Mouse (Mus musculus): ENCODE data around the gene Klhl40. TPM values are rescaled to one million over a fixed set of nuclear protein-coding genes. Genes with fewer than 3 reads are reported as not detected.

The Klhl40 gene
- polyA plus RNA-seq, 1 experiment from 2014 or later: 1.9 TPM

DNA sequence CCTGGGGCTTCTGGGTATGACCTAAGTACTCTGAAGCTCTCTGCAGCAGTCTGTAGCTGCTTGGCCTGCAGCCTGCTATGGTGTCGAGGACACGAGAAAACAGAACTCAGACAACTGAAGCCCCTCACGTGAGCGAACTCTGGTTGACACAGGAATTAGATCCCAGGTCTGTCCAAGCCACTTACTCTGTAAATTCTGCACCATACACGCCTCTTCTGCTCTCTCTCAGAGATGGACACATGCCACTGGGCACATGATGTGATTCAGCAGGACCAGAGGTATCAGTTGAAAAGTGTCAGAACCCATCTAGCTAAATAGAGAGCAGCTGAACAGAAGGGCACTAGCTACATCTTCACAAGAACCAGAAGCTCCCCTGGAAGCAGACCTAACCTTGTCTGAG, 5.0 kb upstream of the Klhl40 start:
- Histone ChIP-seq H3K4me3 (ENCODE audit: low read length) (no peak overlapping the region), H3K4me1 (ENCODE audit: control insufficient read depth, insufficient read depth, low read depth, low read length) (no peaks in the 10 kb centered on the region), H3K9me3 (ENCODE audit: control insufficient read depth, low read length) (no peaks in the 10 kb centered on the region), H3K27me3 (replicated peaks; ENCODE audit: control insufficient read depth, insufficient read depth, low read length) (peaks cover 4% of the 10 kb centered on the region; the same call in 1 of the 2 replicates), H3K27ac (ENCODE audit: low read depth, low read length) (no peak overlapping the region), H3K9ac (ENCODE audit: low read depth, low read length) (no peak overlapping the region), H3K4me2 (ENCODE audit: low read length) (no peak overlapping the region), H3K36me3 (ENCODE audit: control insufficient read depth, insufficient read depth, low read length) (peaks cover 12% of the 10 kb centered on the region)
- ATAC-seq: no peak
- 74% methylated on average over 5 of the region's 5 CpGs for WGBS

GRCm38 (mm10) chr9:121775951-121776350, 1.5 kb upstream of the Klhl40 start:
- Histone ChIP-seq H3K4me1 (ENCODE audit: control insufficient read depth, insufficient read depth, low read depth, low read length) (peaks cover 5% of the 10 kb centered on the region), H3K27me3 (replicated peaks; ENCODE audit: control insufficient read depth, insufficient read depth, low read length) (peaks cover 9% of the 10 kb centered on the region), H3K9ac (ENCODE audit: low read depth, low read length) (no peak overlapping the region), H3K27ac (ENCODE audit: low read depth, low read length) (no peak overlapping the region), H3K4me2 (ENCODE audit: low read length) (no peak overlapping the region), H3K4me3 (ENCODE audit: low read length) (no peak overlapping the region), H3K9me3 (ENCODE audit: control insufficient read depth, low read length) (no peaks in the 10 kb centered on the region), H3K36me3 (ENCODE audit: control insufficient read depth, insufficient read depth, low read length) (no peaks in the 10 kb centered on the region)
- 81% methylated on average over 10 of the region's 10 CpGs for WGBS
- no peak for ATAC-seq

DNA sequence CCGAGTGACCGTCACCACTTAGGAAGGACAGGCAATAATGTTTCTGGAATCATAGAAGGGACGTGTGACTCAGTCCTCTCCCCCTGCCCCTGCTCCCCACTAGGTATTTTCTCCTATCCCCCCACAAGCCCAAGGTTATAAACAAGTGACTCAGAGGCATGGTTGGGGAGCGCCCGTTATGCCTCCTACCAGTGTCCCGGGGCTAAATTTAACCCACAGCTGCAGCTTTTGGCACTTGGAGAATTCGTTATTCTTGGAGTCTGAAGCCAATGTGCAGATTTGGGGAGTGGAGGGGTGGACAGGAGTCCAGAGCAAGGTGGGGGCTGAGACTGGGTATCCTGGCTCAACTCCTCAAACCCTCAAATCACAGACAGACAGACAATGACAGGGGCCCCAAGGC, 896 bp upstream of the Klhl40 start:
- no peaks in the 10 kb centered on the region for H3K36me3 ChIP-seq (ENCODE audit: control insufficient read depth, insufficient read depth, low read length)
- H3K4me3 ChIP-seq (ENCODE audit: low read length): no peak overlapping the region
- no peak overlapping the region for H3K4me2 ChIP-seq (ENCODE audit: low read length)
- H3K27ac ChIP-seq (ENCODE audit: low read depth, low read length): no peak overlapping the region
- no peak for ATAC-seq
- WGBS: 88% methylated on average over 7 of the region's 7 CpGs
- H3K9ac ChIP-seq (ENCODE audit: low read depth, low read length): no peak overlapping the region
- peaks cover 5% of the 10 kb centered on the region for H3K4me1 ChIP-seq (ENCODE audit: control insufficient read depth, insufficient read depth, low read depth, low read length)
- no peaks in the 10 kb centered on the region for H3K9me3 ChIP-seq (ENCODE audit: control insufficient read depth, low read length)
- H3K27me3 ChIP-seq (replicated peaks; ENCODE audit: control insufficient read depth, insufficient read depth, low read length): peaks cover 9% of the 10 kb centered on the region

DNA sequence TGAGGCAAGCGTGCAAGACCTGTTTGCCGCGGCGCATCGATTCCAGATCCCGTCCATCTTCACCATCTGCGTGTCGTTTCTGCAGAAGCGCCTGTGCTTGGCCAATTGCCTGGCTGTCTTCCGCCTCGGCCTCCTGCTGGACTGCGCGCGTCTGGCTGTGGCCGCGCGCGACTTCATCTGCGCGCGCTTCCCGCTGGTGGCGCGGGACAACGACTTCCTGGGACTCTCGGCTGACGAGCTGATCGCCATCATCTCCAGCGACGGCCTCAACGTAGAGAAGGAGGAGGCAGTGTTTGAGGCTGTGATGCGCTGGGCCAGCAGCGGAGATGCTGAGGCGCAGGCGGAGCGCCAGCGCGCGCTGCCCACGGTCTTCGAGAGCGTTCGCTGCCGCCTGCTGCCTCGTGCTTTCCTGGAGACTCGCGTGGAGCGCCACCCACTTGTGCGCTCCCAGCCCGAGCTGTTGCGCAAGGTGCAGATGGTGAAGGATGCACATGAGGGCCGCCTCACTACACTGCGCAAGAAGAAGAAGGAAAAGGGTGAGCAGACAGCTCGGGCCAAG, 738 bp downstream of the Klhl40 start:
- Histone ChIP-seq H3K27ac (ENCODE audit: low read depth, low read length) (no peak overlapping the region), H3K36me3 (ENCODE audit: control insufficient read depth, insufficient read depth, low read length) (no peaks in the 10 kb centered on the region), H3K4me2 (ENCODE audit: low read length) (peak overlapping the region; percentile 80), H3K9me3 (ENCODE audit: control insufficient read depth, low read length) (no peaks in the 10 kb centered on the region), H3K27me3 (replicated peaks; ENCODE audit: control insufficient read depth, insufficient read depth, low read length) (peaks cover 9% of the 10 kb centered on the region), H3K9ac (ENCODE audit: low read depth, low read length) (peak overlapping the region; percentile 48), H3K4me3 (ENCODE audit: low read length) (peak overlapping the region; percentile 45), H3K4me1 (ENCODE audit: control insufficient read depth, insufficient read depth, low read depth, low read length) (peaks cover 5% of the 10 kb centered on the region)
- 11% methylated on average over 54 of the region's 54 CpGs for WGBS
- peak; percentile 74 for ATAC-seq

- H3K9me3 ChIP-seq (ENCODE audit: control insufficient read depth, low read length): no peaks in the 10 kb centered on the region
- H3K4me1 ChIP-seq (ENCODE audit: control insufficient read depth, insufficient read depth, low read depth, low read length): no peaks in the 10 kb centered on the region
- no peak overlapping the region for H3K27ac ChIP-seq (ENCODE audit: low read depth, low read length)
- no peaks in the 10 kb centered on the region for H3K36me3 ChIP-seq (ENCODE audit: control insufficient read depth, insufficient read depth, low read length)
- H3K4me2 ChIP-seq (ENCODE audit: low read length): no peak overlapping the region
- H3K27me3 ChIP-seq (replicated peaks; ENCODE audit: control insufficient read depth, insufficient read depth, low read length): no peaks in the 10 kb centered on the region; the same call in 1 of the 2 replicates
- 90% methylated on average over 12 of the region's 12 CpGs for WGBS
- ATAC-seq: no peak
- H3K9ac ChIP-seq (ENCODE audit: low read depth, low read length): no peak overlapping the region
- H3K4me3 ChIP-seq (ENCODE audit: low read length): no peak overlapping the region
Observed at GRCm38 (mm10) chr9:121784801-121785200, 7.4 kb downstream of the Klhl40 start.

DNA sequence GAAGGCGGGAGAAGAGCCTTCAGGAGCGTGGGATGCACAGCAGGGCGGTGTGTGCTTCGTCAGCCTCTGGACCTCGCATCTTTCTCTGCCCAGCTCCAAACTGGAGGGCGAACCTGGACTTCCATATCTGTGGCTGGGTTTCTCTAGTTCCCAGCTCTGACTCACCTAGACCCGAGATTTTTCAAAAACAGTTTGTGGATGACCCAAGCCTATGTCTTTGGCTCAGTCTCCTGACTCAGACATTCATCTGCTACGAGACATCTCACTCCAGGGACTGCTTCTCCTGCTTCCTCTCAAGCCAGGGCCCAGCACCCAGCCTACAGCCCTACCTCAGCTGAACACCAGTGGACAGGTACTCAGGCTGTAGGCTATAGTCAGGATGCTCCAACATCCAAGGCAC, 7.9 kb downstream of the Klhl40 start:
- no peak for ATAC-seq
- no peak overlapping the region for H3K27ac ChIP-seq (ENCODE audit: low read depth, low read length)
- H3K9me3 ChIP-seq (ENCODE audit: control insufficient read depth, low read length): no peaks in the 10 kb centered on the region
- H3K36me3 ChIP-seq (ENCODE audit: control insufficient read depth, insufficient read depth, low read length): no peaks in the 10 kb centered on the region
- no peak overlapping the region for H3K4me3 ChIP-seq (ENCODE audit: low read length)
- H3K4me2 ChIP-seq (ENCODE audit: low read length): no peak overlapping the region
- 87% methylated on average over 8 of the region's 8 CpGs for WGBS
- no peak overlapping the region for H3K9ac ChIP-seq (ENCODE audit: low read depth, low read length)
- H3K4me1 ChIP-seq (ENCODE audit: control insufficient read depth, insufficient read depth, low read depth, low read length): no peaks in the 10 kb centered on the region
- H3K27me3 ChIP-seq (replicated peaks; ENCODE audit: control insufficient read depth, insufficient read depth, low read length): no peaks in the 10 kb centered on the region; the same call in 1 of the 2 replicates

- Histone ChIP-seq H3K9ac (ENCODE audit: low read depth, low read length) (no peak overlapping the region), H3K27me3 (replicated peaks; ENCODE audit: control insufficient read depth, insufficient read depth, low read length) (no peaks in the 10 kb centered on the region; the same call in 1 of the 2 replicates), H3K4me3 (ENCODE audit: low read length) (no peak overlapping the region), H3K4me2 (ENCODE audit: low read length) (no peak overlapping the region), H3K36me3 (ENCODE audit: control insufficient read depth, insufficient read depth, low read length) (no peaks in the 10 kb centered on the region), H3K27ac (ENCODE audit: low read depth, low read length) (no peak overlapping the region), H3K4me1 (ENCODE audit: control insufficient read depth, insufficient read depth, low read depth, low read length) (no peaks in the 10 kb centered on the region; the same call in 1 of the 2 replicates), H3K9me3 (ENCODE audit: control insufficient read depth, low read length) (no peaks in the 10 kb centered on the region)
- WGBS: 81% methylated on average over 2 of the region's 2 CpGs
- ATAC-seq: no peak
Observed at GRCm38 (mm10) chr9:121786359-121786758, 9.0 kb downstream of the Klhl40 start.

- H3K27me3 ChIP-seq (replicated peaks; ENCODE audit: control insufficient read depth, insufficient read depth, low read length): peaks cover 2% of the 10 kb centered on the region; the same call in 1 of the 2 replicates
- no peak for ATAC-seq
- no peak overlapping the region for H3K27ac ChIP-seq (ENCODE audit: low read depth, low read length)
- no peaks in the 10 kb centered on the region for H3K9me3 ChIP-seq (ENCODE audit: control insufficient read depth, low read length)
- WGBS: 21% methylated on average over 5 of the region's 5 CpGs
- H3K9ac ChIP-seq (ENCODE audit: low read depth, low read length): no peak overlapping the region
- no peak overlapping the region for H3K4me3 ChIP-seq (ENCODE audit: low read length)
- peaks cover 2% of the 10 kb centered on the region; the same call in 1 of the 2 replicates for H3K4me1 ChIP-seq (ENCODE audit: control insufficient read depth, insufficient read depth, low read depth, low read length)
- H3K36me3 ChIP-seq (ENCODE audit: control insufficient read depth, insufficient read depth, low read length): no peaks in the 10 kb centered on the region
- H3K4me2 ChIP-seq (ENCODE audit: low read length): no peak overlapping the region
Observed at GRCm38 (mm10) chr9:121791206-121791605, 13.8 kb downstream of the Klhl40 start.

DNA sequence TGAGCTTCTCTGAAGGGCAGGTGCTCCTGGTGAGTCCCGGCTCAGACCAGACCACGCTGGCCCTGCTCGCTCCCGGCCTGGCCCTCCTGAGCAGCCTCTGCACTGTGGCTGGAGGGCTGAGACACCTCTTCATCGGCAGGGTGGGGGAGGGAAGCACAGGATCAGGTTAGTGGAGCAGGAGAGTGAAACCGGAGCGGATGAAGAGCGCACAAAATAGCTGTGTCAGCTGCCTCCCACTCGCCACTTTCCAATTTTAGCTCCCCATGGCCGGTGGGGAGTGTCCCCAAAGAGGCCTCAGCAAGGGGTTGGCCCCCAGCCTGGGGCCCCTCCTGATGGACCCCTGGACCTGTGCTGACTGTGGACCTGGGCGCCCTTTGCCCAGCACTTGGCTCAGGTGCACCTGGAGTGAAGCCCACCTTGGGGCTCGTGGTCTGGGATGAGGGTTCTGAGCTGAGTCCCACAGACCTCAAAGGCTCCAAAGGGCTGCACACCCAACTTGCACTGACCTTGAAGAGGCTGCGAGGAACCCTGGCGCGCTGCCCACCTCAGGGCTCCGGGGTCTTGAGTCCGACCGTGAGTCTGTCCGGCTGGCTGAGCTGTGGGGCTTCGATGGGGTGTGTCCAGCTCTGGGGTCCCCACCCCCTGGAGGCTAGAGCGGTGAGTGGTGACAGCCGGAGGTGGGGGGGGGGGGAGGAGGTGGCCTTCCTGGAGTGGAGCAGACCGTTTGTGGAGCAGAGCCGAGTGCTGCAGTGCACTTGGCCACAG, 14.5 kb downstream of the Klhl40 start, which contains the start of gene Hhatl:
Hhatl (minus strand) TSS at position 751 of the 765 bp plus-strand sequence.
- WGBS: 50% methylated on average over 24 of the region's 24 CpGs
- H3K9ac ChIP-seq (ENCODE audit: low read depth, low read length): no peak within 1 kb of the TSS
- ATAC-seq: 0 out of 2 replicates have a peak, but pooled peaks have one; percentile 32
- H3K4me2 ChIP-seq (ENCODE audit: low read length): no peak within 1 kb of the TSS
- no peaks in the 10 kb centered on the region for H3K36me3 ChIP-seq (ENCODE audit: control insufficient read depth, insufficient read depth, low read length)
- no peak within 1 kb of the TSS for H3K27ac ChIP-seq (ENCODE audit: low read depth, low read length)
- H3K4me3 ChIP-seq (ENCODE audit: low read length): no peak within 1 kb of the TSS
- no peaks in the 10 kb centered on the region for H3K9me3 ChIP-seq (ENCODE audit: control insufficient read depth, low read length)
- peaks cover 2% of the 10 kb centered on the region; the same call in 1 of the 2 replicates for H3K4me1 ChIP-seq (ENCODE audit: control insufficient read depth, insufficient read depth, low read depth, low read length)
- H3K27me3 ChIP-seq (replicated peaks; ENCODE audit: control insufficient read depth, insufficient read depth, low read length): peaks cover 2% of the 10 kb centered on the region; the same call in 1 of the 2 replicates
